Mouse (Mus musculus) brain, embryonic 14.5 days (tissue): Measurements from ENCODE around the gene Zfp146.

Source experiments
- CTCF ChIP-seq: fragments of 200-500 bp; IDR thresholded peaks from 2 replicates; pipeline ENCODE4 v1.5.1; 2012; ENCODE audit warnings: inconsistent platforms, mild to moderate bottlenecking, moderate library complexity, borderline replicate concordance; ENCODE audit not compliant: insufficient read depth, insufficient read length; ENCODE audit errors: extremely low read depth
- POLR2A ChIP-seq: fragments of 200-500 bp; IDR thresholded peaks from 2 replicates; pipeline ENCODE4 v1.6.1; 2012; ENCODE audit warnings: mild to moderate bottlenecking, inconsistent platforms, borderline replicate concordance; ENCODE audit not compliant: poor library complexity, insufficient read depth, insufficient read length, severe bottlenecking; ENCODE audit errors: extremely low read depth

DNA sequence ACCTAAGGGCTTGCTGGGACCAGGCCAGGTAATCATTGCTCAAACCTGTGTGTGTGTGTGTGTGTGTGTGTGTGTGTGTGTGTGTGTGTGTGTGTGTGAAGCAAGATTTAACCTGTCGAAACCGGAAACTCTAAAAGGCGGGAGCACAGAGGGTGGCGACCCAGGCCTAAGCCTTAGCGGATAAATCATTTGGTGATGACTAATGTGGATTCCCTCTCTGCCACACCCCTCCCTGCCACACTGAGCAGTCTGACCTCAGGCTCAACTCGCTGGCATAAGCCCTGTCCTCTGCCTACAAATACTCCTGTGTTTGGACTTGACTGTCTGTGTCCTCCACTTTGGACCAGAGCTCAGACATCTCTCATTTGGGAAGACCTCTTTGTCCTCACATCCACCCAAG, 26.6 kb upstream of the Zfp146 start:
- TF ChIP-seq CTCF = no peak
- TF ChIP-seq POLR2A = no peak
